Mouse (Mus musculus) liver, embryonic 13.5 days (tissue): Measurements from ENCODE around the gene Sh3pxd2b. TPM values are rescaled to one million over a fixed set of nuclear protein-coding genes. Genes with fewer than 3 reads are reported as not detected.

Source experiments
- ATAC-seq: fragments of 200-750 bp; cut with Nextera tagmentation; 2 replicates; pipeline ENCODE4 v1.8.0; 2017; ENCODE audit warnings: low read depth, mild to moderate bottlenecking, moderate number of reproducible peaks, moderate library complexity
- DNase-seq: peaks from one replicate; pipeline ENCODE4 v3.0.0; 2022
- H3K27ac ChIP-seq: fragments of 300-500 bp; sonication (generic); 2 replicates; pipeline ENCODE4 v1.5.1; 2015; ENCODE audit warnings: moderate library complexity, mild to moderate bottlenecking, inconsistent platforms
- H3K27me3 ChIP-seq: fragments of 300-500 bp; sonication (generic); 2 replicates; pipeline ENCODE4 v1.6.1; 2015; ENCODE audit warnings: mild to moderate bottlenecking, inconsistent platforms
- H3K36me3 ChIP-seq: fragments of 300-500 bp; sonication (generic); 2 replicates; pipeline ENCODE4 v1.6.1; 2015; ENCODE audit warnings: mild to moderate bottlenecking, inconsistent platforms
- H3K4me1 ChIP-seq: fragments of 300-500 bp; sonication (generic); replicated peaks from 2 replicates; pipeline ENCODE4 v1.6.1; 2015; ENCODE audit warnings: inconsistent platforms
- H3K4me2 ChIP-seq: fragments of 300-500 bp; sonication (generic); 2 replicates; pipeline ENCODE4 v1.6.1; 2015; ENCODE audit warnings: inconsistent platforms, mild to moderate bottlenecking, moderate library complexity
- H3K4me3 ChIP-seq: fragments of 300-500 bp; sonication (generic); replicated peaks from 2 replicates; pipeline ENCODE4 v1.5.1; 2015; ENCODE audit warnings: mild to moderate bottlenecking, inconsistent platforms
- H3K9ac ChIP-seq: fragments of 300-500 bp; sonication (generic); 2 replicates; pipeline ENCODE4 v1.6.1; 2015; ENCODE audit warnings: mild to moderate bottlenecking, inconsistent platforms
- H3K9me3 ChIP-seq: fragments of 300-500 bp; sonication (generic); replicated peaks from 2 replicates; pipeline ENCODE4 v1.6.1; 2016; ENCODE audit warnings: inconsistent platforms
- WGBS: fragments of 180-500 bp; shearing (Covaris S2); methylation state at CpG from one replicate; pipeline ENCODE4 v1.1.7; 2015; ENCODE audit not compliant: insufficient replicate concordance; 5-methylcytosine and 5-hydroxymethylcytosine counted together
- polyA plus RNA-seq: library from polyadenylated mRNA; unstranded; fragments of >200 nt; fragmentation: Nextera tagmentation; extraction: Ambion mirVana; gene quantifications from 2 replicates; pipeline ENCODE4 v1.2.1, GENCODE M21; 2015

Gene Sh3pxd2b
- polyA plus RNA-seq, 1 experiment from 2014 or later = 0.84 TPM

DNA sequence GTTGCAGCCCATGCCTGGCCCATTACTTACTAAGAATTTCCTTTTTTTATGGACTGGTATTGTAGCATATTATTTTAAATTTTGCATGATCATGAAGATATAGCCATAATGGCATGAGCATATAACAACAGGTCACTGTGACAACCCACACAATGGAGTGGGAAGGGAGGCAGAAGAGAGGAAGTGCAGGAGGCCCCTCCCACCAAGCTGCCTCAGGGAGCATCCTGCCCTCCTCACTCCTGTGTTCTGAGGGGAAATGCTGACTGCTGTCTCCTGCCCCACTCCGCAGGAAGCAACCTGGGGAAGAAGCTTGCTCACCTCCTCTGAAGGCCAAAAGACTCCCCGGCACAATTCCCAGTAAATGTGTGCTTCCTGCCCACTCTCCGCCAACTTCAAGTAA lies 37.7 kb upstream of the Sh3pxd2b start:
- Histone ChIP-seq H3K4me2 (no peak overlapping the region), H3K27me3 (peaks cover 26% of the 10 kb centered on the region), H3K27ac (no peak overlapping the region), H3K36me3 (no peaks in the 10 kb centered on the region), H3K4me3 (no peak overlapping the region), H3K9me3 (no peaks in the 10 kb centered on the region), H3K4me1 (peaks cover 18% of the 10 kb centered on the region), H3K9ac (no peak overlapping the region)
- DNase-seq = no peak
- 50% methylated on average over 3 of the region's 3 CpGs for WGBS
- ATAC-seq = no peak

DNA sequence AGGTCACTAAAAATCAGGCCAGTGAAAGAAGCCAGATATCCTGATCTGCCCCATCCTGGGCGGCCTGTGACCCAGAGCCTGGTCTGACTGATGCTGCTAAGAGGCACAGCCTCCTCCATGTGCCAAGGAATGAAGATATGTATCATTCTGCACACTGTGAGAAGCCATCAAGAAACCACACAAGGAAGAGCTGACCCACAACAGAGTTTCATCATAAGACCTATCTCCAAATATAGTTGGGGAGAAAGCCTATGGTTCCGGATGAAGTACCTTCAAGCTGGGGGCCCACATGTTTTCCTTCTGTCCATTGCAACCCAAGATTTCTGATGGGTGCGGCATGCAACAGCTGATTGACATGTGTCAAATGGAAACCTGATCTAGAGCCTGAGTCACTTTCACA lies 31.6 kb upstream of the Sh3pxd2b start:
- WGBS = 65% methylated on average over 3 of the region's 3 CpGs
- no peak for ATAC-seq
- Histone ChIP-seq H3K9me3 (no peaks in the 10 kb centered on the region), H3K27me3 (peaks cover 39% of the 10 kb centered on the region), H3K4me3 (no peak overlapping the region), H3K4me2 (no peak overlapping the region), H3K36me3 (no peaks in the 10 kb centered on the region), H3K9ac (no peak overlapping the region), H3K27ac (no peak overlapping the region), H3K4me1 (peaks cover 5% of the 10 kb centered on the region)
- DNase-seq = no peak

DNA sequence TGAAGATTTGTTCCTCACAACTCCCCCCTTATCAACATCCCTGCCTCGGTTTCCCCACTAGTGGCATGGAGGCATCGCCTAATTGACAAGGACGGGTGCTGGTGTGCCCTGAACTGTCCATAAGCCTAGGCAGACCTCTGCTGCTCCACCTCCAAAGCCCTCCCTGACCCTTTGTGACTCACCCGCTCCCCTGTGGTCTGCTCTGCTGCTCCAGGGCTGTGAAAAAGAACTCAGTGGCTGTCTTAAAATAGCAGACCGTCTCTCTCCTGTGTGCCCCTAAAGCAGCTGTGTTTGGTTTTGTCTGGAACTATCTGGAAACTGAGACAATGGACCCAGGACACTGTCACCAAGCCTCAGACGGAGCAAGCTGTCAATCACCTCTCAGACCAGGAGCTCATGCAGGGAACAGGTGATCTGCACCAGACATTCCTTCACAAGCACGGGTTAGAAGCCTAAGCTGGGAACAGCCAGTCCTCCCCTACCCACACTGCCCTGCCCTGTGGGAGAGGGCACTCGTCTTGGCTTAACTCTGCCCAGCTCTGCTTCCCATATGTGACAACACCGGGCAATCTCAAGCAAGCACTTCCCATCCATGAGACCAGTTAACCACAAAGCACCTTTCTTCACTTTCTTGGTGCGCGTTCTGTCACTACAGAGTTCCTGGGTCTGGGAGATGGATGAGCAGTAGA lies 27.0 kb upstream of the Sh3pxd2b start:
- ATAC-seq (peak; percentile 41), DNase-seq (no peak)
- H3K9me3 ChIP-seq = no peaks in the 10 kb centered on the region
- H3K4me2 ChIP-seq = no peak overlapping the region
- 59% methylated on average over 11 of the region's 11 CpGs for WGBS
- peaks cover 7% of the 10 kb centered on the region for H3K4me1 ChIP-seq
- peak overlapping the region; percentile 8; the same call in 1 of the 2 replicates for H3K27ac ChIP-seq
- H3K4me3 ChIP-seq = no peak overlapping the region
- no peaks in the 10 kb centered on the region for H3K36me3 ChIP-seq
- H3K27me3 ChIP-seq = peaks cover 44% of the 10 kb centered on the region
- peak overlapping the region; percentile 5; the same call in 1 of the 2 replicates for H3K9ac ChIP-seq

DNA sequence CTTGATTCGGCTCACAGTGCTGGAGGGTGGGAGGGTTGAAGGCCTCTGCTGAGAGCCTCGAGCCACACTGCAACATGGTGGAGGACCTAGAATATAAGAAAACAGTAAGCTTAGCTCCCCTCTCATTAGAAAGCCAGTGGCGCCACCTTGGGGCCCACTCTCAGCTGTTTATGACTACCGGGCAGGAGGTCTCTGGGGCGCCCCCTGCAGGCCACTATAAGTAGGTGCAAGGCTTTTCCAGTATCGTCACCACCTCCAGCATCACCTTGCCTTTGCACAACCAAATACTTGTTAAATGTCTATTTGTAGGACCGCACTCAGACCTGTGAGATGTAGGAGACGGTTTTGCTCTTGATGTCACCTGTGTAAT lies 26.4 kb upstream of the Sh3pxd2b start:
- peaks cover 44% of the 10 kb centered on the region for H3K27me3 ChIP-seq
- H3K36me3 ChIP-seq = no peaks in the 10 kb centered on the region
- 26% methylated on average over 8 of the region's 8 CpGs for WGBS
- H3K4me3 ChIP-seq = no peak overlapping the region
- no peak overlapping the region for H3K4me2 ChIP-seq
- no peaks in the 10 kb centered on the region for H3K9me3 ChIP-seq
- peaks cover 7% of the 10 kb centered on the region for H3K4me1 ChIP-seq
- 0 out of 2 replicates have a peak overlapping the region, but pooled peaks have one; percentile 5 for H3K9ac ChIP-seq
- no peak overlapping the region for H3K27ac ChIP-seq
- DNase-seq (peak; percentile 75), ATAC-seq (peak; percentile 78)

DNA sequence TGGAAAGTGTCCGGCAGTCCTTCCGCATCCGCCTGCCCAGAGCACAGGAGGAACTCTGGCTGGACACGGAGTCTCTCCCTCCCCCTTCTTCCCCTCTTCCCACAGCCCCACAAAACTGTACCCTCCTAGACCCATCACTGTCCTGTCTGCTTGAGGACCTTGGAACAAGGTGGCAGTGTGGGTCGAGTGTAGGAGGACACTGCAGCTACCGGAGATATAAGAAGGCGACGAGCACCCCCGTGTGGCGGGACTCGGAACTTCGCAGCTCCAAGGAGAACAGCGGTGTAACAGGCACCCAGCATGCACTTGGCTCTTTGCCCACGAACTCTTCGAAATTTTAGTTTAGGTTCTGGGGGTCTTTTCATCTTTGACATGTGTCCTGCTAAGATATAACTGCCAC lies 23.0 kb upstream of the Sh3pxd2b start:
- ATAC-seq = peak; percentile 65

DNA sequence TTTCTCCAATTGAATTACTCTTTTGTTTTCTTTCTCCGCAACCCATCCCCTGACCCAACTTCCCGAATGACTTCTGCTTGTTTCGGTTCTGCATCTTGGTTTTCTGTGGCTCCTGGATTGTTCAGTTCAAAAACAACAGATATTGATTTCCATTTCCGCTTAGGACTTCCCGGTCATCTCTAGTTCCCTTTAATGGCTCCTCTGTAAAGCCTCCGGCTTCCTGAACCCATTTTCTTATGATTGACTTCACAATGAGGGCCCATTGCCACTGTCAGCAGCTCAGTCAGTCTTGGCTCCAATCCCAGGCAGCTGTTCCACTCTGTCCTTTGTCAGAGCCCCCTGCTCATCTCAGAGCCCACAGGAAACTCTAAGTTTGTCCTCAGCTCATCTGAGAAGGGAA lies 16.5 kb upstream of the Sh3pxd2b start:
- Histone ChIP-seq H3K27ac (no peak overlapping the region), H3K27me3 (peaks cover 14% of the 10 kb centered on the region; the same call in 1 of the 2 replicates), H3K4me3 (no peak overlapping the region), H3K4me1 (0 out of 2 replicates have a peak, but pooled peaks cover 4% of the 10 kb centered on the region), H3K9ac (no peak overlapping the region), H3K9me3 (no peaks in the 10 kb centered on the region), H3K4me2 (no peak overlapping the region), H3K36me3 (no peaks in the 10 kb centered on the region)
- ATAC-seq (no peak), DNase-seq (no peak)
- 35% methylated on average over 6 of the region's 6 CpGs for WGBS

More for the DNA sequence above, 23.0 kb upstream of the Sh3pxd2b start:
- no peak overlapping the region for H3K27ac ChIP-seq
- H3K4me3 ChIP-seq = no peak overlapping the region; the same call in 1 of the 2 replicates
- no peaks in the 10 kb centered on the region for H3K36me3 ChIP-seq
- H3K4me2 ChIP-seq = peak overlapping the region; percentile 41
- WGBS = 8% methylated on average over 15 of the region's 15 CpGs
- no peaks in the 10 kb centered on the region for H3K9me3 ChIP-seq
- peak overlapping the region; percentile 7; the same call in 1 of the 2 replicates for H3K9ac ChIP-seq
- peaks cover 7% of the 10 kb centered on the region for H3K4me1 ChIP-seq
- peak; percentile 79 for DNase-seq
- peaks cover 44% of the 10 kb centered on the region for H3K27me3 ChIP-seq

DNA sequence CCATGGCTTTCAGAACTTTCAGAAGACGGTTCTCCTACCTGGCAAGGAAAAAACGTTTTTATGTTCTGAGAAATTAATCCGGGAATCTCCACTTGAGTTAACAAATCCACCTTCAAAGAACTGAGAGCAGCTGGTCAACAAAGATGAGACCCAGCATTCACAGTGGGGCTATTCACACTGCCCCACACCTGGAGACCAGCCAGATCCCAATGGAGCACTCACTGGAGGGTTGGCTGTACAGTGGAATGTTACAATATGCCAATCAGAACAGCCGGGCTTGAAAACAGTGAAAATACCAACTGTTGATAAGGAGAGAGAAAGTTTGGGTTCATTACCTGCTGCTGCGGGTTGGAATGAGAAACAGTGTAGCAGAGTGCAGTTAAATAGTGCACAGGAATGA lies 15.8 kb upstream of the Sh3pxd2b start:
- no peak overlapping the region for H3K9ac ChIP-seq
- no peaks in the 10 kb centered on the region for H3K36me3 ChIP-seq
- DNase-seq = no peak
- H3K4me1 ChIP-seq = 0 out of 2 replicates have a peak, but pooled peaks cover 4% of the 10 kb centered on the region
- WGBS = 53% methylated on average over 5 of the region's 5 CpGs
- no peak overlapping the region for H3K27ac ChIP-seq
- no peaks in the 10 kb centered on the region for H3K9me3 ChIP-seq
- peaks cover 9% of the 10 kb centered on the region; the same call in 1 of the 2 replicates for H3K27me3 ChIP-seq
- H3K4me2 ChIP-seq = no peak overlapping the region
- H3K4me3 ChIP-seq = no peak overlapping the region
- no peak for ATAC-seq

DNA sequence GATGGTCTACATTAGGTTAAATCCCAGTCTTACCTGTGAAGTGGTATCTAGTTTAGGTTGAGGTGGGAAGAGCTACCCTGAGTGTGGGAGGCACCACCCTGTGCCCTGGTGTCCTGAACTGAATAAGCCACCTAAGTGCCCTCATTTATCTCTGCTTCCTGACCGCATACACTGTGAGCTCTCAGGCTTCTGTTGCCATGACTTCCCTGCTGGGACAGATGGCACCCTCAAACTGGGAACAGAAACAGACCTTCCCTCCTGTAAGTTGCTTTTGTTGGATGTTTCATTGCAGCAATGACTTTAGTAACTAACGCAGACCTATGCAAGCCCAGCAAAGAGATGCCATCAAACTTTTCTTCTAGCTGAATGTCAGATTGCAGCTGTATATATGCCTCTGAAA lies 14.4 kb upstream of the Sh3pxd2b start:
- no peak overlapping the region for H3K9ac ChIP-seq
- DNase-seq (no peak), ATAC-seq (no peak)
- peaks cover 2% of the 10 kb centered on the region; the same call in 1 of the 2 replicates for H3K27me3 ChIP-seq
- H3K4me1 ChIP-seq = 0 out of 2 replicates have a peak, but pooled peaks cover 4% of the 10 kb centered on the region
- WGBS = 61% methylated on average over 2 of the region's 2 CpGs
- H3K36me3 ChIP-seq = no peaks in the 10 kb centered on the region
- no peaks in the 10 kb centered on the region for H3K9me3 ChIP-seq
- H3K27ac ChIP-seq = no peak overlapping the region
- no peak overlapping the region for H3K4me3 ChIP-seq
- no peak overlapping the region for H3K4me2 ChIP-seq

DNA sequence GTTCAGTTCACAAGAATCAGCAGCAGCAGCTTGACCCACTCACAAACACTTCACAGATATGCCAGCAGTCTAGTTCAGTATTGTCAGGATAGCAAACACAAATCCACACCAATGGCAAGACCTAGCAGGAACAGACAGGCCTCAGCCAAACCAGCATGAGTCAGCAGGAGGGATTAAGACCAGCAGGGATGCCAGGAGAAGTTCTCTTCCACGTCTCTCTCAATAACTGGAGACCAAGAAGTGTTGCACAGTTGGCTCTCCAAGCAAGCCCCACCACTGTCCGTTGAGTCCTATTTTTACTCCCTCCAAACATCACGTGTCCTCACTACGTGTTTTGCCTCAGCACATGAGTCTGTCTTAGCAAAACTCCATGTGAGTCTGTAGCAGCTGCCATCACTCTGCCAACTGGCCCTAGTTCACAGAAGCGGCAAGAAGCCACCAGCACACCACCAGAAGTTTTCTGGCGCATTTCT lies 11.1 kb upstream of the Sh3pxd2b start:
- no peak for DNase-seq
- Histone ChIP-seq H3K27me3 (peaks cover 9% of the 10 kb centered on the region; the same call in 1 of the 2 replicates), H3K36me3 (no peaks in the 10 kb centered on the region), H3K9ac (no peak overlapping the region), H3K27ac (no peak overlapping the region), H3K4me3 (no peak overlapping the region), H3K4me1 (no peaks in the 10 kb centered on the region), H3K4me2 (no peak overlapping the region), H3K9me3 (no peaks in the 10 kb centered on the region)
- WGBS = 70% methylated on average over 6 of the region's 6 CpGs
- no peak for ATAC-seq

DNA sequence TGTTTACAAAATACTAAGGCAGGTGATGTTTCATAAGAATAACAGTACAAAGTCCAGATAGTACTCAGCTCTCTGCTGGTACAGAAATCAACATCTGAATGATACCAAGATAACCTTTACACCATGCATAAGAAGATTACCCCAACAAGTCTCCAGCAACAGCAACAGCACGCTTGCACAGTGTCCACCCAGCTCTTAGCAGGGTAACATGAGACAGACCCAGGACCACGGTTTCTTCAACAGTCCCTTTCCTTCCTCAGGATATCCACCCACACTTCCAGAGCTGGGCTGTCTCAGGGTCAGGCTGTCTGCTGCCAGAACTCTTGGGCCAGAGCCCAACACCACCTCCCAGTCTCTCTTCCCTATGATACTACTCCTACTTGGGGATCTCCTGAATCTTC lies 8.5 kb upstream of the Sh3pxd2b start:
- no peaks in the 10 kb centered on the region for H3K9me3 ChIP-seq
- no peak for ATAC-seq
- H3K4me1 ChIP-seq = peaks cover 9% of the 10 kb centered on the region
- no peak overlapping the region for H3K4me2 ChIP-seq
- peaks cover 19% of the 10 kb centered on the region for H3K27me3 ChIP-seq
- H3K9ac ChIP-seq = no peak overlapping the region
- 26% methylated on average over 2 of the region's 2 CpGs for WGBS
- no peaks in the 10 kb centered on the region for H3K36me3 ChIP-seq
- no peak overlapping the region for H3K4me3 ChIP-seq
- no peak overlapping the region for H3K27ac ChIP-seq
- DNase-seq = no peak

DNA sequence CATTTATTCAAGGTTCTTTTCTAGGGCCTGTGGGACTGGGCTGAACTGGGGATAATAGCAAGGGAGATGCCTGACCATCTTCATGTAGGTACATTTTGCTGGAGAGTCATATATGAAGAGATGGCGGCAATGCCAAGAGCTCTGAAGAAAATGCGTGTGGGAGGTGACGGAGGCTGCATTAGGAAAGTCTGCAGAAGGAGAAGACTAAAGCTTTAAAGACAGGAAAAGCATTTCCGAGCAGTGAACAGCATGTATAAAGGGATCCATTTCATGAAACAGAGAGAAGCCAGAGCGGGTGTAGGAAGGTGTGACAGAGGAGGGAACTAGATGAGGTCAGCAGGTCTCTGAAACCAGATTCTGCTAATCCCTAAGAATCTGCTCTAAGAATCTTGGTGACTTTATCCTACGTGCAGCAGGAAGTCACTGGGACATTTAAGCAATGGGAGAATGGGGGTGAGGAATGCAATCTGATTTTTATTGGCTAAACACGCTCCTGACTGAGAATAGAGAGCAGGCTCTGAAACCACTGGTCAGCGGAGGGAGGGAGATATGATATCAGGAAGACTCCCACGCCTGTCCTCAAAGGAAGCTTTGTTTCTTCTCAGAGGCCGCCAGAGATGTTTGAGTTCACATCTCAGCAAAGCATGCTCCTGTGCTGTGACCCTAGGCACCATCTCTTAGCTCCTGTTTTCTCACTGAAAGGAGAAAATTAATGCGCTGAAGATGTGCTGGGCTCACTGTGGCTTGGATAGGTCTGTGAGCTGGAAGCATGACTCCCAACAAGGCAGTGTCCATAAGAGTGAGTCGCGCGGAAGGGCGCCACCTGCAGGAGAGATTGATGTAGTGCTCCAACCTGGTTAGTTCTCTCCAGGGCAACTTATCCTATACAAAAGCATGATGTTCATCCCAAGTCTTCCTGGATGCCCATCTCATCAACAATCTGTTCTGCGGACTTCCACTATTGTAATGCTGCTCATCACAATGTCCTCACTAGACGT lies 6.8 kb upstream of the Sh3pxd2b start:
- Histone ChIP-seq H3K4me1 (peaks cover 9% of the 10 kb centered on the region), H3K9me3 (no peaks in the 10 kb centered on the region), H3K4me2 (no peak overlapping the region), H3K9ac (no peak overlapping the region), H3K36me3 (no peaks in the 10 kb centered on the region), H3K27ac (no peak overlapping the region), H3K27me3 (peaks cover 34% of the 10 kb centered on the region), H3K4me3 (no peak overlapping the region)
- peak; percentile 24; the same call in 1 of the 2 replicates for ATAC-seq
- DNase-seq = no peak
- 31% methylated on average over 17 of the region's 17 CpGs for WGBS
